Mouse (Mus musculus): ENCODE measurements around the gene Masp1. TPM values are rescaled to one million over a fixed set of nuclear protein-coding genes. Genes with fewer than 3 reads are reported as not detected.
A peak's percentile ranks its signal among the peaks of the same experiment; 100 is the strongest.

The Masp1 gene
- total RNA-seq, 2 experiments from 2014 or later = 8.0 to 9.0 TPM

DNA sequence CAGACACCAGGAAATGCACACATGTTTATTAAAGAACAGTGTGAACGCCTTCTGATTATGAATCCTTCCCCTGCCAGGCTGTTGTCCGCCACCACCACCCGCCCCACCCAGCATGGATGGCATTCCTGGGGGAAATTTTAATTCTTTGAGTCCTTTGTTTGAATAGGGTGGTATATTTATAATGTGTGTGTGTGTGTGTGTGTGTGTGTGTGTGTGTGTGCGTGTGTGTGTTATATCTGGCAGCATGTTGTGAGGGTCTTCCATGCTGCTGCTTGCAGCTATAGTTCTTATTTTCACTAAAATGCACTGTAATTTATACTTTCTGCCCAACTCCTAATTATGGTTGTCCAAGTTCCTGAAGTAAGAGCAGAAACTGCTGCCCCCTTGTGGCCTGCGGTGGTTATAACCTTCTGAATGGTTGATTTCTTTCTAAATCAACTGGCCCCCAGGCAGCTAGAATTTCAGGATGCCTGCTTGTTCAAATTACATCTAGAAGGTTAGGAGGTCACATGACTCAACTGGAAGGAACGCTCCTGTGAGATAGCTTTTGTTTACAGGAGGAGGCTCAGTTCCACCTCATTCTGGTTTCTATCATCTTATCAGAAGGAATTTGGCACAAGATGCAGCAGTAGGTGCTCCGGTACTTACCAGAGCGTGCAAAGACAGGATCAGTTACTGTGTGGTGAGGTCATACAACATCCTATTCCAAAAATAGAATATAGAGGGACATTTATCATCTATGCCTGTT, 117.4 kb downstream of the Masp1 start:
- DNase-seq (ENCODE audit: low spot score in 2 of 2) = peak; percentile 68 to 79

DNA sequence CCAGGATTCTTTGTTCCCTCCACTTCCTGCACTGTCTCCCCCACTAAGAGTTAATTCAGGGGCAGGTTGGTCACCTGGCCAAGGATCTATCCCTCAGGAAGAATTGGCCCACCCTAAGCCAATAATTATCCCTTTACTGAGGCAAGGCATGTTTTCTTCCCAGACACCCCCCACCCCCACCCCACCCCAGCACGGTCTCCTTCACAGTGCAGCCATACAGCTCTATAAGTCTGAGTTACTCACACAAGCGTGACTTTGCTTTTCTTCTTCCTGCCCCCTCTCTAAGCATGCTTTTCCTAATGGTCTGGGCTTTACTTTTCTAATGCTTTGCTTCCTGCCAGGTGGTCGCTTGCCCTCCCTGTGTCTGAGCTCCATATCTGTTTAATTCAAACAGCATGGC, 118.7 kb downstream of the Masp1 start:
- no peak for DNase-seq (ENCODE audit: low spot score in 2 of 2)

GRCm38 (mm10) chr16:23401463-23401862, 119.2 kb downstream of the Masp1 start:
- no peak for DNase-seq (ENCODE audit: low spot score in 2 of 2)

Other genes with a start within 250 kb of the Masp1 start
- gene Rtp1, start 91.7 kb downstream of the Masp1 start, total RNA-seq (2021) = not detected
- gene Rtp4, start 524 bp downstream of the Masp1 start, total RNA-seq (2021) = 1 to 10 TPM; 1.3 to 1.8 TPM

All from gastrocnemius, postnatal 4 days (tissue).